Mouse (Mus musculus) MEL (cell line): Measurements from ENCODE around the gene Copg1.

Source experiments
- CHD2 ChIP-seq: IDR thresholded peaks from 2 replicates; pipeline ENCODE4 v1.6.1; 2011; ENCODE audit warnings: low read length, improper control_type of control experiment
- CTCF ChIP-seq, 3 experiments: IDR thresholded peaks in 2 of 3; conservative IDR thresholded peaks in 1 of 3; 2 replicates each; pipeline ENCODE4 v1.5.1; 2011 to 2012; ENCODE audit warnings: low read length in 3 of 3, low read depth in 2 of 3, mild to moderate bottlenecking in 2 of 3, improper control_type of control experiment in 1 of 3, inconsistent platforms in 1 of 3, mixed read lengths in 1 of 3, moderate library complexity in 1 of 3; ENCODE audit not compliant: control insufficient read depth in 1 of 3, insufficient read depth in 1 of 3, poor library complexity in 1 of 3, severe bottlenecking in 1 of 3
- EP300 ChIP-seq, 2 experiments: IDR thresholded peaks; 2 replicates each; pipeline ENCODE4 v1.6.1; 2011; ENCODE audit warnings: improper control_type of control experiment in 2 of 2, low read length in 2 of 2, low read depth in 1 of 2, mild to moderate bottlenecking in 1 of 2
- ETS1 ChIP-seq: IDR thresholded peaks from 2 replicates; pipeline ENCODE4 v1.6.1; 2012; ENCODE audit warnings: low read depth, mild to moderate bottlenecking, inconsistent platforms, low read length, improper control_type of control experiment, moderate library complexity
- MYC ChIP-seq: IDR thresholded peaks from 2 replicates; pipeline ENCODE4 v1.6.1; 2011; ENCODE audit warnings: low read depth, mild to moderate bottlenecking, low read length, improper control_type of control experiment, moderate library complexity
- POLR2A ChIP-seq, 2 experiments: IDR thresholded peaks; 2 replicates each; pipeline ENCODE4 v1.6.1; 2011 to 2012; ENCODE audit warnings: low read length in 2 of 2, mild to moderate bottlenecking in 2 of 2, control low read depth in 1 of 2, improper control_type of control experiment in 1 of 2, low read depth in 1 of 2, moderate library complexity in 1 of 2; ENCODE audit not compliant: control insufficient read depth in 1 of 2, insufficient read depth in 1 of 2, poor library complexity in 1 of 2
- POLR2AphosphoS2 ChIP-seq: IDR thresholded peaks from 2 replicates; pipeline ENCODE4 v1.6.1; 2011; ENCODE audit warnings: low read length, improper control_type of control experiment
- POLR2AphosphoS5 ChIP-seq: IDR thresholded peaks from 2 replicates; pipeline ENCODE4 v1.6.1; 2012; ENCODE audit warnings: low read depth, borderline replicate concordance, mild to moderate bottlenecking, inconsistent platforms, low read length, moderate library complexity, mixed read lengths
- RCOR1 ChIP-seq: IDR thresholded peaks from 2 replicates; pipeline ENCODE4 v1.6.1; 2012; ENCODE audit warnings: low read depth, mild to moderate bottlenecking, inconsistent platforms, low read length, improper control_type of control experiment
- TAL1 ChIP-seq: IDR thresholded peaks from 2 replicates; pipeline ENCODE4 v1.6.1; 2012; ENCODE audit warnings: mild to moderate bottlenecking, inconsistent platforms, low read length, moderate library complexity, mixed read lengths
- TCF12 ChIP-seq: IDR thresholded peaks from 2 replicates; pipeline ENCODE4 v1.6.1; 2014; ENCODE audit warnings: low read depth, mild to moderate bottlenecking, inconsistent platforms, low read length, improper control_type of control experiment, moderate library complexity
- USF1 ChIP-seq: IDR thresholded peaks from 2 replicates; pipeline ENCODE4 v1.6.1; 2014; ENCODE audit warnings: low read depth, mild to moderate bottlenecking, inconsistent platforms, low read length, improper control_type of control experiment, moderate library complexity
- ZKSCAN1 ChIP-seq: IDR thresholded peaks from 2 replicates; pipeline ENCODE4 v1.6.1; 2012; ENCODE audit warnings: low read depth, mild to moderate bottlenecking, inconsistent platforms, low read length, improper control_type of control experiment, moderate library complexity
- ZNF384 ChIP-seq: IDR thresholded peaks from 2 replicates; pipeline ENCODE4 v1.6.1; 2012; ENCODE audit warnings: low read depth, mild to moderate bottlenecking, inconsistent platforms, low read length, improper control_type of control experiment

GRCm38 (mm10) chr6:87923624-87924023 lies 36.0 kb downstream of the Copg1 start:
- TF ChIP-seq MYC (no peak), POLR2A (IDR thresholded peaks at IDR 0.05; ENCODE audit: control insufficient read depth in 1 of 2, insufficient read depth in 1 of 2, low read depth in 1 of 2, low read length in 2 of 2, poor library complexity in 1 of 2) (no peak), CTCF (IDR thresholded peaks at IDR 0.05 in 2 of 3, conservative IDR thresholded peaks at IDR 0.05 in 1 of 3; ENCODE audit: control insufficient read depth in 1 of 3, insufficient read depth in 1 of 3, low read depth in 2 of 3, low read length in 3 of 3, poor library complexity in 1 of 3, severe bottlenecking in 1 of 3) (no peak), ETS1 (no peak), POLR2AphosphoS2 (no peak), TAL1 (no peak), EP300 (IDR thresholded peaks at IDR 0.05; ENCODE audit: low read depth in 1 of 2, low read length in 2 of 2) (peak in 1 of 2 experiments; percentile 9; a peak in 1 of 4 replicates), ZNF384 (no peak), POLR2AphosphoS5 (no peak), USF1 (no peak), RCOR1 (no peak), ZKSCAN1 (no peak), TCF12 (no peak), CHD2 (no peak)
